Mouse (Mus musculus): ENCODE data around the gene Pax9. TPM values are rescaled to one million over a fixed set of nuclear protein-coding genes. Genes with fewer than 3 reads are reported as not detected.

Pax9 gene
- under 1 TPM; 0.07 to 0.31 TPM for total RNA-seq (2021)
- long read RNA-seq, experiment 1 = 0 reads
- long read RNA-seq, experiment 2 = 0 reads

- peak in 1 of 2 experiments; percentile 12 for DNase-seq (ENCODE audit: low spot score in 2 of 2)
Observed at GRCm38 (mm10) chr12:56691427-56692079, at the start of gene Pax9. Pax9 (plus strand) TSS chr12:56691767.

GRCm38 (mm10) chr12:56669451-56670122 is 22.0 kb upstream of the Pax9 start:
- no peak for DNase-seq (ENCODE audit: low spot score in 2 of 2)

DNA sequence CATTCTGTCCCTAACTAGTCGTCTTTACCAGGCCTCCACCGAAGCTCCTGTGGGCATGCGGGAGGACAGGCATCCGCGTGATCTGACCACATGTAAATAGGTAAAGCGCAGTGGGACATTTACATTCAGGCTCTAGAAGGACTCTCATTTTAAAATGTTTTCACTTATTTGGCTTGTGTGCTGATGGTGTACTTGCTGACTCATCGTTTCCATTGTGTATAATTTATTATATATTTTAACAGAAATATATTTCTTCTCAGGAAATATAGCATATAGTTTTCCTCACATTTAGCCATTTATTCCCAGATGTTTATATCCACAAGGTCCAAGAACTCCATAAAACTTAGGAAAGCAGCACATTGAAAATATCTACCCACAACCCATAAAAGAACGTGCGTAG is 20.8 kb upstream of the Pax9 start:
- DNase-seq (ENCODE audit: low spot score in 2 of 2) = no peak

DNA sequence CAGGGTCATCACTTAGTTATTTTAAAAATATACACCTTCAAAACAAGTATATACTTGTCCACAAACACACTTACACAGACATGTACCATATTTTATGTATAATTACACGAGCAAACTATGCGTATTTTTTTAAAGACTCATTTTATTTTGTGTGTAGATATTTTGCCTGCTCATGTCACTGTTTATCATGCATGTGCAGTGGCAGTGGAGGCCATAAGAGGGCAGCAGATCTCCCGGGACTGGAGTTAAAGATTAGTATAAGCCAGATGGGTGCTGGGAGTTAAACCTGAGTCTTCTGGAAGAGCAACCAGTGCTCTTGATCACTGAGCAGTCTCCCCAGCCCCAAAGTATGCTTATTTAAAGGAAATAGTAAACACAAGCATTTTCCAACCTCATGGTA is 16.8 kb upstream of the Pax9 start:
- no peak for DNase-seq (ENCODE audit: low spot score in 2 of 2)

DNA sequence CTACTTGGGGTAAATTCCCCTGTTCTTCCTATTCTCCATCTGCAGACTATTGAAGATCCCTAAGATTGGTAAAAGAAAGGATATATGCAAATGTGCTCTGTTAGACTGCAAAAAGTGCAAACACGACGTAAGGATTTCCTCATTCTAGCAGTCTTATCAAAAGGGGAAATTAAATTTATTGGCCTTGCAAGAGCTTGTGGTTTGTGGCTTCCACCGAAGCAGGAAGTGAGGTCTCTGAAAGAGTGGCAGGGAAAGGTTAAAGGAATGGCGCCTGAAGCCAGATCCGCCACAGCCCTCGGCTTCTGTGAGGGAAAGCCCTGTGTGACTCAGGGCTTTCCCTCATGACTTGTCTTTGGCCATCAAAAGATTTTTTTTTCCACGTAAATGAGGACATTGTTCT is 13.9 kb upstream of the Pax9 start:
- DNase-seq (ENCODE audit: low spot score in 2 of 2) = no peak

DNA sequence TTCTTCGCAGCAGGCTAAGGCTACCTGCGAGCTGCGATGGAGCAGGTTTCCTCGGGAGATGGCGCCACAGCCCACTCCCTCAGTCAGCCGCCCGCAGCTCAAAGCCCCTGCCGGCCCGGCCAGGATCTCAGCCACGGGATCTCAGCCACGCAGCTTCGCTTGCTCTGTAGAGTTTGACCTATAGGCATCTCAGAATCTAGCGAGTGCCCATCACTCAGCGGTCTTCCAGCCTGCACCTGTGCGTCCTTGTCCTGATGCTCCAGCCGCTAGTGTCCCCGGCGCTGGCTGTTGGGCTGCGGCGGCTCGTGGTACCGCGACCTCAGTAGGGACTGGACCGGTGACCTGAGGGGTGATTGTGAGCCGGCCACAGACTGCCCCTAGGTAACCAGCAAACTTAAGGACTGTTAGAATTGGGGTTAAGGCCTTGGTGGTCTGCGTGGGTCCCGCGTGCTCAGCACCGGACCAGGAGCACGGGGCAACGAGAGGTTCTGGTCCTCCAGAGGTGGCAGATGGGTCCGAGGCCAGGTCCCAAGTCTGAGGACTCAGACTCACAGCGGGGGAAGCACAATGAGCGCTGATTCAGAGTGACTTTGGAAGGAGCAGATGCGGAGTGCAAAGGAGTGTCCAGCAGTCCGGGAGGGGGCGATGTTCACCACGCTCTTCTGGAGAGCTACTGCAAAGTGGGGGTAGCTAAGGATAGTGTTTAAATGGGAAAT is 10.3 kb upstream of the Pax9 start:
- DNase-seq (ENCODE audit: low spot score in 2 of 2) = peak in 1 of 2 experiments; percentile 45

DNA sequence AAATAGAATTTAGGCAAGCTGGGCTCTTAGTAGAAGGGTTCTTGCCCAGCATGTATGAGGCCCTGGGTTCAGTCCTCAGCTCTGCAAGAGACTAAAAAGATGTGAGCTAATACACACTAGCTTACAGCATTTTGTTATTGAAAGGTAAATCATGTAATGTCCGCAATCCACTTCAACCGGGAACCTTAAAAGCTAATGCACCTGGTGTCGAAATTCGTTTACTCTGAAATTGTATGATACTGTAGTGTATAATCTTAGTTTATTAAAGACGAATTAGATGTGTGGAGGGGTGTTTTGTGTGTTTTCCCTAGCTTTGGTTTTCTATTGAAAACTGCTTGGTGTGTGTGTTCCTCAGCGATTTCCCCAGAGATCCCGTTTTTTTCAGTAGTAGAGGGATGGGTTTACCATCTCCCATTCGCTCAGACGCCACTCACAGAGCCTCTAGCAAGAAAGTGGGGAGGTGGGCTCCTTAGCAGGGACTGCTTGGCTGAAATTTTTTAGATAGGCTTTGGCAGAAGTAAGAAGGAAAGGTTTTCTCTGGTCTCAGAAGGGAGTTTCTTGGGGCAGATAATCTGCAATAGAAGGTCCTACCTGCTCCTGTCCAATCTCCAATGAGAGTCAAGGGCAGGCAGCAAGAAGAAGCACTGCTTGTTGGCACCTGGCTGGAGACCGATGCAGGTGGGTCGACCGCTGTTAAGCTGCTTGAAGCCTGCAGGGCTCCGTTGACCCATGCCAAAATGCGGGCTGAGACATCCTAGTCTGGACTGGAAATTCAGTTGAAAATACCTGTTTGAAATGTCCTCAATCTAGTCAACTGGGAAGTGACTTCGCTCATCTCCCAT is 3.7 kb upstream of the Pax9 start:
- no peak for DNase-seq (ENCODE audit: low spot score in 2 of 2)

GRCm38 (mm10) chr12:56688482-56688840 is 3.1 kb upstream of the Pax9 start:
- DNase-seq (ENCODE audit: low spot score in 2 of 2) = no peak

DNA sequence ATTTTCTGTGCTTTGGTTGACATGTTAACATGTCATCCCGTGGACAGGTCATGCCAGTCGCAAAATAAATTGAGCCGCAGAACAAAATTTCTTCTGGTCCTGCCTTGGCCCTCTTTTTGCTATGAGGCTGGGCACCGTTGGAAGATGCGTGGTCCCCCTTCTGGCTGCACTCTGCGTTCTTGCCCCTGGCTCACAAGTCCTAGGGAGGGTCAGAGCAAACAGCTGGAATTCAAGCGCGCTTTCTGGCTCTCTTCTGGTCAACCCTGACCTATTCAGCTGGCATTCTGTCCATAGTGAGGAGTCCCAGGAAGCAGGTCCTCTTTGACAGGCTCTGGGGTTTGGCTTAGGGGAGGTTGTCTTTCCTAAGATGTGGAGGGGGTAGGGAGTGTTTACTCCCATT is 2.6 kb upstream of the Pax9 start:
- DNase-seq (ENCODE audit: low spot score in 2 of 2) = no peak

- no peak for DNase-seq (ENCODE audit: low spot score in 2 of 2)
Observed at GRCm38 (mm10) chr12:56689331-56689730, 2.2 kb upstream of the Pax9 start.

- DNase-seq (ENCODE audit: low spot score in 2 of 2) = peak in 1 of 2 experiments; percentile 47
Observed at GRCm38 (mm10) chr12:56689736-56690135, 1.8 kb upstream of the Pax9 start.

DNA sequence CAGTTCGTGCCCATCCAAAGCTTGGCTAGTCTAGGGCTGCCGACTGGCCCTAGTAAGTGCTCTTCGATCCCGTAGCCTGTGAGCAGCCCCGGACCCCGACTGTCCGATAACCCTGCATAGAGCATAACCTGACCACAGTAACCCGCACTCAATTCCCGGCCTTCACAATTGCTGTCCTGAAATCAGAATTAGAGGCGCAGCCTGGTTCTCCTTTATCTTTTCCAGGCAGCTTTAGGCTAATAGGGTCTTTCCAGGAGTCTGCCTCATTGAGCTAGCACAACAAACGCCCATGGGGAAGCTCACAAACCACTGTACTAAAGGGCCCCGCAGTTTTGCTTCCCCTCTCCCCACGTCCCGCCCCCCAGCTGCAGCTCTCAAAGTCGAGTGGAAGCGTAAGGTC is 1.2 kb upstream of the Pax9 start:
- DNase-seq (ENCODE audit: low spot score in 2 of 2) = no peak

- no peak for DNase-seq (ENCODE audit: low spot score in 2 of 2)
Observed at GRCm38 (mm10) chr12:56691001-56691400, 566 bp upstream of the Pax9 start.

DNA sequence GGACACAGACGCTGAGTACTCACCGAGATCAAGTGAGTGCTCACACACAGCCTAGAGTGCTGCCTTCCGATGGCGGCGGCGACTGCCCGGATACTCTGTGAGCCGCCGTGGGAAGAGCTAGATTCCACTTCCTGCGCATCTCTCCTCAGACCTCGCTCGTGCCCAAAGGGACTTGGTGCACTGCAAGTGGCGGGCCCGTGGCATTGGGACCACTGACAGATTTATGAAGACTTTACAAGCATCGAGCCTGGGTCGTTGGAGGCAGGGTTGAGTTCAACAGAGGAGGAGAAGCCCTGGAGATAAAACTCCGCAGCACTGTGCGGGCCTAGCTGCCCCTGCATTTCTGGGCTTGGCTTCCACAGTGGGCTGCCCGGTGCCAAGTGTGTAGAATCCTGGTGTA is 969 bp downstream of the Pax9 start:
- DNase-seq (ENCODE audit: low spot score in 2 of 2) = no peak

- no peak for DNase-seq (ENCODE audit: low spot score in 2 of 2)
Observed at GRCm38 (mm10) chr12:56693411-56694098, 2.0 kb downstream of the Pax9 start.

GRCm38 (mm10) chr12:56694361-56694760 is 2.8 kb downstream of the Pax9 start:
- no peak for DNase-seq (ENCODE audit: low spot score in 2 of 2)

- no peak for DNase-seq (ENCODE audit: low spot score in 2 of 2)
Observed at GRCm38 (mm10) chr12:56694936-56695335, 3.4 kb downstream of the Pax9 start.

GRCm38 (mm10) chr12:56695358-56696173 is 4.0 kb downstream of the Pax9 start:
- peak; percentile 53 to 76 for DNase-seq (ENCODE audit: low spot score in 2 of 2)

- DNase-seq (ENCODE audit: low spot score in 2 of 2) = peak in 1 of 2 experiments; percentile 13
Observed at GRCm38 (mm10) chr12:56696174-56697010, 4.8 kb downstream of the Pax9 start.
